Mouse (Mus musculus) MEL (cell line): ENCODE results near the gene Fndc1. TPM values are rescaled to one million over a fixed set of nuclear protein-coding genes. Genes with fewer than 3 reads are reported as not detected.

Source experiments
- DNase-seq: peaks from one replicate; pipeline ENCODE4 v3.0.0; 2011; ENCODE audit warnings: low read depth, low spot score
- H3K27ac ChIP-seq: 2 replicates; pipeline ENCODE4 v1.5.1; 2012; ENCODE audit warnings: low read depth, mild to moderate bottlenecking, control low read depth, low read length, moderate library complexity; ENCODE audit not compliant: control insufficient read depth
- H3K27me3 ChIP-seq, 2 experiments: fragments of 150-350 bp in 1 of 2; sonication (generic) in 1 of 2; 2 replicates each; pipeline ENCODE4 v1.6.1; 2012; ENCODE audit warnings: low read length in 2 of 2, mild to moderate bottlenecking in 2 of 2, improper control_type of control experiment in 1 of 2, moderate library complexity in 1 of 2; ENCODE audit not compliant: insufficient read depth in 2 of 2, control insufficient read depth in 1 of 2
- H3K36me3 ChIP-seq, 2 experiments: 2 replicates each; pipeline ENCODE4 v1.6.1; 2012 to 2014; ENCODE audit warnings: low read length in 2 of 2, improper control_type of control experiment in 1 of 2, inconsistent platforms in 1 of 2, mild to moderate bottlenecking in 1 of 2; ENCODE audit not compliant: insufficient read depth in 2 of 2, control insufficient read depth in 1 of 2
- H3K4me1 ChIP-seq, 2 experiments: fragments of 150-350 bp in 1 of 2; sonication (generic) in 1 of 2; 2 replicates each; pipeline ENCODE4 v1.6.1; 2012; ENCODE audit warnings: low read length in 2 of 2, improper control_type of control experiment in 1 of 2, mild to moderate bottlenecking in 1 of 2; ENCODE audit not compliant: insufficient read depth in 2 of 2, control insufficient read depth in 1 of 2
- H3K4me3 ChIP-seq, 2 experiments: fragments of 150-350 bp in 1 of 2; sonication (generic) in 1 of 2; 2 replicates each; pipeline ENCODE4 v1.5.1; 2012; ENCODE audit warnings: low read depth in 2 of 2, low read length in 2 of 2, mild to moderate bottlenecking in 2 of 2, moderate library complexity in 2 of 2, control low read depth in 1 of 2, improper control_type of control experiment in 1 of 2; ENCODE audit not compliant: control insufficient read depth in 1 of 2, insufficient read depth in 1 of 2
- H3K79me2 ChIP-seq: 2 replicates; pipeline ENCODE4 v1.6.1; 2012; ENCODE audit warnings: mild to moderate bottlenecking, low read length, moderate library complexity; ENCODE audit not compliant: control insufficient read depth, poor library complexity, insufficient read depth
- H3K9ac ChIP-seq: 2 replicates; pipeline ENCODE4 v1.6.1; 2012; ENCODE audit warnings: low read depth, mild to moderate bottlenecking, control low read depth, low read length, moderate library complexity; ENCODE audit not compliant: control insufficient read depth, poor library complexity, severe bottlenecking
- H3K9me3 ChIP-seq: fragments of 150-350 bp; sonication (generic); replicated peaks from 2 replicates; pipeline ENCODE4 v1.6.1; 2012; ENCODE audit warnings: mild to moderate bottlenecking, low read length, improper control_type of control experiment, moderate library complexity; ENCODE audit not compliant: insufficient read depth
- E2F4 ChIP-seq: IDR thresholded peaks from 2 replicates; pipeline ENCODE4 v1.6.1; 2011; ENCODE audit warnings: low read depth, low read length, improper control_type of control experiment, borderline replicate concordance
- ELF1 ChIP-seq: IDR thresholded peaks from 2 replicates; pipeline ENCODE4 v1.6.1; 2014; ENCODE audit warnings: low read depth, mild to moderate bottlenecking, inconsistent platforms, low read length, improper control_type of control experiment, moderate library complexity
- ETS1 ChIP-seq: IDR thresholded peaks from 2 replicates; pipeline ENCODE4 v1.6.1; 2012; ENCODE audit warnings: low read depth, mild to moderate bottlenecking, inconsistent platforms, low read length, improper control_type of control experiment, moderate library complexity
- GABPA ChIP-seq: IDR thresholded peaks from 2 replicates; pipeline ENCODE4 v1.6.1; 2012; ENCODE audit warnings: low read depth, mild to moderate bottlenecking, inconsistent platforms, low read length, improper control_type of control experiment, moderate library complexity
- GATA1 ChIP-seq: IDR thresholded peaks from 2 replicates; pipeline ENCODE4 v1.6.1; 2011; ENCODE audit warnings: low read depth, low read length, improper control_type of control experiment
- MAZ ChIP-seq: IDR thresholded peaks from 2 replicates; pipeline ENCODE4 v1.6.1; 2012; ENCODE audit warnings: low read depth, mild to moderate bottlenecking, inconsistent platforms, low read length, improper control_type of control experiment
- MXI1 ChIP-seq: IDR thresholded peaks from 2 replicates; pipeline ENCODE4 v1.6.1; 2011; ENCODE audit warnings: mild to moderate bottlenecking, low read depth, low read length, improper control_type of control experiment
- MYB ChIP-seq: IDR thresholded peaks from 2 replicates; pipeline ENCODE4 v1.6.1; 2011; ENCODE audit warnings: mild to moderate bottlenecking, low read depth, low read length, improper control_type of control experiment
- MYC ChIP-seq: IDR thresholded peaks from 2 replicates; pipeline ENCODE4 v1.6.1; 2011; ENCODE audit warnings: low read depth, mild to moderate bottlenecking, low read length, improper control_type of control experiment, moderate library complexity
- NRF1 ChIP-seq: IDR thresholded peaks from 2 replicates; pipeline ENCODE4 v1.6.1; 2014; ENCODE audit warnings: low read depth, mild to moderate bottlenecking, inconsistent platforms, low read length, improper control_type of control experiment, moderate library complexity; ENCODE audit not compliant: poor library complexity, insufficient read depth, severe bottlenecking
- POLR2AphosphoS5 ChIP-seq: IDR thresholded peaks from 2 replicates; pipeline ENCODE4 v1.6.1; 2012; ENCODE audit warnings: low read depth, borderline replicate concordance, mild to moderate bottlenecking, inconsistent platforms, low read length, moderate library complexity, mixed read lengths
- UBTF ChIP-seq: IDR thresholded peaks from 2 replicates; pipeline ENCODE4 v1.6.1; 2012; ENCODE audit warnings: low read depth, mild to moderate bottlenecking, inconsistent platforms, low read length, improper control_type of control experiment, moderate library complexity, borderline replicate concordance; ENCODE audit not compliant: insufficient read depth
- USF1 ChIP-seq: IDR thresholded peaks from 2 replicates; pipeline ENCODE4 v1.6.1; 2014; ENCODE audit warnings: low read depth, mild to moderate bottlenecking, inconsistent platforms, low read length, improper control_type of control experiment, moderate library complexity
- USF2 ChIP-seq, 2 experiments: IDR thresholded peaks; 2 replicates each; pipeline ENCODE4 v1.6.1; 2011 to 2012; ENCODE audit warnings: improper control_type of control experiment in 2 of 2, low read length in 2 of 2, borderline replicate concordance in 1 of 2, inconsistent platforms in 1 of 2, low read depth in 1 of 2, mild to moderate bottlenecking in 1 of 2; ENCODE audit not compliant: insufficient read depth in 1 of 2
- ZC3H11A ChIP-seq: IDR thresholded peaks from 2 replicates; pipeline ENCODE4 v1.6.1; 2012; ENCODE audit warnings: low read depth, mild to moderate bottlenecking, inconsistent platforms, low read length, improper control_type of control experiment
- ZKSCAN1 ChIP-seq: IDR thresholded peaks from 2 replicates; pipeline ENCODE4 v1.6.1; 2012; ENCODE audit warnings: low read depth, mild to moderate bottlenecking, inconsistent platforms, low read length, improper control_type of control experiment, moderate library complexity
- ZMIZ1 ChIP-seq: IDR thresholded peaks from 2 replicates; pipeline ENCODE4 v1.6.1; 2012; ENCODE audit warnings: low read depth, mild to moderate bottlenecking, inconsistent platforms, low read length, improper control_type of control experiment, moderate library complexity
- ZNF384 ChIP-seq: IDR thresholded peaks from 2 replicates; pipeline ENCODE4 v1.6.1; 2012; ENCODE audit warnings: low read depth, mild to moderate bottlenecking, inconsistent platforms, low read length, improper control_type of control experiment
- polyA plus RNA-seq, 2 experiments: library from polyadenylated mRNA; stranded (reverse) in 1 of 2; unstranded in 1 of 2; fragments of >175 nt in 1 of 2; fragments of >200 nt in 1 of 2; gene quantifications; 2 replicates each; pipeline versions ENCODE4 v1.2.1 to v1.2.4; 2012; ENCODE audit warnings: low replicate concordance in 2 of 2, low read depth in 1 of 2; ENCODE audit not compliant: insufficient read length in 2 of 2, insufficient read depth in 1 of 2, missing spikeins in 1 of 2
- total RNA-seq: library from RNA; depleted of rRNA; stranded (reverse); fragments of 300-350 nt; gene quantifications from 2 replicates; pipeline ENCODE4 v1.2.3, GENCODE M21; 2012

The Fndc1 gene
- total and polyA plus RNA-seq, 3 experiments, result 0.04 TPM; not detected in 2

DNA sequence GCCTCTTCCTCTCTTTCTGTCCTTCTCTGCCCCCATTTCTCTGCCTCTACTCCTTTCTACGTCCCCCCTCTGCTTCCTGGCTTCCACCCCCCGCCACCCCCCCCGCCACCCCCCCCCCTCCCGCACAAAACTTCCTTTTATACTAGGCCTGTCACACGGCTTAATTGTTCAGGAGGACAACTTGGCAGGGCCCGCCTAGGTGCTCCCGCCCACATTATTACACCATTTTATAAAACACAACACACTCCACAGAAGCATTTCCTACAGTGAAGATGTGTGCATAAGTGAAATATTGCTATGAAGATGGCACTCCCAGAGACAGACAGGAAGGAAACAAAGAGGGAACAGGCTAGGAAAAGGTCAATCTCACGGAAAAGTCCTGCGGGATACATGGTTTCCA is 24.4 kb upstream of the Fndc1 start:
- H3K27me3 ChIP-seq, result no peaks in the 10 kb centered on the region; a peak in 1 of 4 replicates
- H3K36me3 ChIP-seq, result no peaks in the 10 kb centered on the region
- H3K4me1 ChIP-seq, result no peaks in the 10 kb centered on the region
- H3K9ac ChIP-seq, result no peak overlapping the region
- no peak overlapping the region for H3K4me3 ChIP-seq
- no peaks in the 10 kb centered on the region for H3K9me3 ChIP-seq
- DNase-seq, result no peak
- H3K79me2 ChIP-seq, result no peaks in the 10 kb centered on the region
- H3K27ac ChIP-seq, result no peak overlapping the region
- TF ChIP-seq MYB (no peak), ZNF384 (no peak), ZMIZ1 (no peak), NRF1 (no peak), MXI1 (no peak)
- TF ChIP-seq, all 39 proteins: peak for 0

GRCm38 (mm10) chr17:7850246-7850645 is 23.1 kb upstream of the Fndc1 start:
- Histone ChIP-seq H3K9me3 (no peaks in the 10 kb centered on the region), H3K4me3 (no peak overlapping the region), H3K27ac (no peak overlapping the region), H3K27me3 (no peaks in the 10 kb centered on the region; a peak in 1 of 4 replicates), H3K79me2 (no peaks in the 10 kb centered on the region), H3K36me3 (no peaks in the 10 kb centered on the region), H3K9ac (no peak overlapping the region), H3K4me1 (no peaks in the 10 kb centered on the region)
- no peak for TF ChIP-seq MXI1
- no peak for TF ChIP-seq E2F4
- DNase-seq, result peak; percentile 32

GRCm38 (mm10) chr17:7840505-7841290 is 13.6 kb upstream of the Fndc1 start:
- no peak for DNase-seq
- Histone ChIP-seq H3K9ac (no peak overlapping the region), H3K27ac (no peak overlapping the region), H3K9me3 (no peaks in the 10 kb centered on the region), H3K4me3 (no peak overlapping the region), H3K79me2 (no peaks in the 10 kb centered on the region), H3K27me3 (no peaks in the 10 kb centered on the region; a peak in 1 of 4 replicates), H3K36me3 (no peaks in the 10 kb centered on the region), H3K4me1 (no peaks in the 10 kb centered on the region)
- no peak for TF ChIP-seq MAZ
- TF ChIP-seq USF2 (IDR thresholded peaks at IDR 0.05; ENCODE audit: borderline replicate concordance in 1 of 2, insufficient read depth in 1 of 2, low read depth in 1 of 2, low read length in 2 of 2), result no peak
- TF ChIP-seq GABPA, result no peak
- TF ChIP-seq ELF1, result no peak
- TF ChIP-seq ZKSCAN1, result no peak
- no peak for TF ChIP-seq USF1
- no peak for TF ChIP-seq MYC
- TF ChIP-seq POLR2AphosphoS5, result no peak
- no peak for TF ChIP-seq ZC3H11A
- no peak for TF ChIP-seq UBTF
- TF ChIP-seq ETS1, result no peak
- no peak for TF ChIP-seq GATA1
